Comparison of ENCODE assay signal across 8 mouse cellular contexts in genomic region chr13:73938177-73938560, GRCm38 (mm10). TPM values are rescaled to one million over a fixed set of nuclear protein-coding genes. Genes with fewer than 3 reads are reported as not detected.
DNase-seq lines count a peak whose midpoint lies in the region; ATAC-seq and TF ChIP-seq lines count a peak whose summit lies in the region.

No protein-coding gene starts in this region.

- peak overlapping the region; percentile 79 for H3K4me3 ChIP-seq in heart, embryonic 13.5 days
- peak overlapping the region; percentile 76 to 100 for H3K4me3 ChIP-seq in ES-E14 (ENCODE audit: insufficient read depth in 1 of 2, low read depth in 1 of 2, low read length in 2 of 2, poor library complexity in 1 of 2, severe bottlenecking in 1 of 2)
- H3K4me3 ChIP-seq in forebrain, embryonic 11.5 days (ENCODE audit: low read depth, low read length) = peak overlapping the region; percentile 76
- peak overlapping the region; percentile 79 for H3K4me3 ChIP-seq in liver, embryonic 13.5 days (replicated peaks)
- H3K4me3 ChIP-seq in stomach, embryonic 15.5 days (replicated peaks) = peak overlapping the region; percentile 73

- in situ Hi-C loops in ES-E14 (cut with MboI; ENCODE audit: low sequenced_read_pairs in 2 of 2, unreplicated experiment in 2 of 2) = no loop called here

- H3K36me3 ChIP-seq in heart, embryonic 13.5 days = peaks cover 63% of the 10 kb centered on the region
- H3K36me3 ChIP-seq in ES-E14 (ENCODE audit: control insufficient read depth, insufficient read depth, low read length, poor library complexity, severe bottlenecking) = peaks cover 18% of the 10 kb centered on the region
- peaks cover 4% of the 10 kb centered on the region; the same call in 1 of the 2 replicates for H3K36me3 ChIP-seq in forebrain, embryonic 11.5 days (ENCODE audit: control insufficient read depth, insufficient read depth, low read length)
- H3K36me3 ChIP-seq in liver, embryonic 13.5 days = peaks cover 57% of the 10 kb centered on the region
- peaks cover 18% of the 10 kb centered on the region for H3K36me3 ChIP-seq in stomach, embryonic 15.5 days

- 32% methylated on average over 13 of the region's 13 CpGs for WGBS in heart, embryonic 13.5 days
- WGBS in forebrain, embryonic 11.5 days = 52% methylated on average over 13 of the region's 13 CpGs
- WGBS in liver, embryonic 13.5 days (ENCODE audit: insufficient replicate concordance) = 4% methylated on average over 13 of the region's 13 CpGs
- 29% methylated on average over 13 of the region's 13 CpGs for WGBS in stomach, embryonic 15.5 days

- peak overlapping the region; percentile 85 for H3K9ac ChIP-seq in heart, embryonic 13.5 days
- H3K9ac ChIP-seq in ES-E14 (ENCODE audit: insufficient read depth, low read depth, low read length, poor library complexity, severe bottlenecking) = peak overlapping the region; percentile 93; the same call in 1 of the 2 replicates
- H3K9ac ChIP-seq in forebrain, embryonic 11.5 days (ENCODE audit: low read length) = peak overlapping the region; percentile 79
- peak overlapping the region; percentile 89 for H3K9ac ChIP-seq in liver, embryonic 13.5 days
- peak overlapping the region; percentile 51; the same call in 1 of the 2 replicates for H3K9ac ChIP-seq in stomach, embryonic 15.5 days

- no peaks in the 10 kb centered on the region for H3K9me3 ChIP-seq in heart, embryonic 13.5 days
- no peaks in the 10 kb centered on the region for H3K9me3 ChIP-seq in ES-E14 (ENCODE audit: control insufficient read depth, insufficient read depth, low read depth, low read length)
- H3K9me3 ChIP-seq in forebrain, embryonic 11.5 days (ENCODE audit: control insufficient read depth, low read length) = no peaks in the 10 kb centered on the region
- H3K9me3 ChIP-seq in liver, embryonic 13.5 days (replicated peaks) = no peaks in the 10 kb centered on the region
- H3K9me3 ChIP-seq in stomach, embryonic 15.5 days = no peaks in the 10 kb centered on the region

- no peak for ATAC-seq in heart, embryonic 13.5 days (ENCODE audit: extremely low read depth, insufficient number of reproducible peaks, low FRiP score, low TSS enrichment)
- ATAC-seq in forebrain, embryonic 11.5 days (replicated peaks; ENCODE audit: low FRiP score) = peak; percentile 13; the same call in 1 of the 2 replicates
- ATAC-seq in liver, embryonic 13.5 days (ENCODE audit: low read depth) = peak; percentile 5; the same call in 1 of the 2 replicates
- no peak for ATAC-seq in stomach, embryonic 15.5 days (ENCODE audit: insufficient read depth, low FRiP score, low read depth)

- no peak for DNase-seq in heart, postnatal 36 days
- no peak for DNase-seq in ES-E14 (ENCODE audit: low read depth, low spot score)
- DNase-seq in forebrain, embryonic 11.5 days (ENCODE audit: low spot score) = no peak
- DNase-seq in liver, embryonic 13.5 days = no peak
- no peak for DNase-seq in urinary bladder, postnatal 14 days (ENCODE audit: low spot score)
- DNase-seq in retina, postnatal 1 day = no peak

- H3K4me1 ChIP-seq in heart, embryonic 13.5 days = peaks cover 16% of the 10 kb centered on the region
- H3K4me1 ChIP-seq in ES-E14 (ENCODE audit: control insufficient read depth in 2 of 2, insufficient read depth in 2 of 2, low read length in 2 of 2, poor library complexity in 1 of 2) = peaks cover 0 to 10% of the 10 kb centered on the region in 2 experiments; a peak in 2 of 4 replicates
- H3K4me1 ChIP-seq in forebrain, embryonic 11.5 days (replicated peaks; ENCODE audit: control insufficient read depth, insufficient read depth, low read length) = peaks cover 9% of the 10 kb centered on the region; the same call in 1 of the 2 replicates
- peaks cover 21% of the 10 kb centered on the region for H3K4me1 ChIP-seq in liver, embryonic 13.5 days (replicated peaks)
- H3K4me1 ChIP-seq in stomach, embryonic 15.5 days = peaks cover 12% of the 10 kb centered on the region; the same call in 1 of the 2 replicates

- H3K27ac ChIP-seq in heart, embryonic 13.5 days (replicated peaks) = peak overlapping the region; percentile 80
- no peak overlapping the region for H3K27ac ChIP-seq in ES-E14 (ENCODE audit: insufficient read depth, low read depth, low read length, poor library complexity, severe bottlenecking)
- H3K27ac ChIP-seq in forebrain, embryonic 11.5 days (ENCODE audit: low read depth, low read length) = no peak overlapping the region
- H3K27ac ChIP-seq in liver, embryonic 13.5 days = peak overlapping the region; percentile 94
- peak overlapping the region; percentile 93; the same call in 1 of the 2 replicates for H3K27ac ChIP-seq in stomach, embryonic 15.5 days

- no peaks in the 10 kb centered on the region for H3K27me3 ChIP-seq in heart, embryonic 13.5 days (replicated peaks)
- H3K27me3 ChIP-seq in forebrain, embryonic 11.5 days (ENCODE audit: control insufficient read depth, insufficient read depth, low read length) = no peaks in the 10 kb centered on the region
- no peaks in the 10 kb centered on the region for H3K27me3 ChIP-seq in liver, embryonic 13.5 days
- no peaks in the 10 kb centered on the region for H3K27me3 ChIP-seq in stomach, embryonic 15.5 days (replicated peaks)

- H3K4me2 ChIP-seq in heart, embryonic 13.5 days = peak overlapping the region; percentile 79
- H3K4me2 ChIP-seq in forebrain, embryonic 11.5 days (ENCODE audit: low read depth, low read length, severe bottlenecking) = peak overlapping the region; percentile 83
- peak overlapping the region; percentile 87 for H3K4me2 ChIP-seq in liver, embryonic 13.5 days
- peak overlapping the region; percentile 57 for H3K4me2 ChIP-seq in stomach, embryonic 15.5 days

- intact Hi-C loops in heart, postnatal 36 days (cut with DNase I) = no loop called here

TF ChIP-seq in ES-E14, 5 proteins besides CTCF, POLR2A, EP300 and RAD21:
- TF ChIP-seq ZC3H11A (IDR thresholded peaks at IDR 0.05; ENCODE audit: borderline replicate concordance, low read depth, low read length) = no peak
- no peak for TF ChIP-seq MAFK (IDR thresholded peaks at IDR 0.05; ENCODE audit: insufficient read depth, low read depth, low read length)
- no peak for TF ChIP-seq CHD2 (IDR thresholded peaks at IDR 0.05; ENCODE audit: low read depth, low read length)
- TF ChIP-seq ZNF384 (IDR thresholded peaks at IDR 0.05; ENCODE audit: low read depth, low read length) = no peak
- no peak for TF ChIP-seq HCFC1 (IDR thresholded peaks at IDR 0.05; ENCODE audit: borderline replicate concordance, insufficient read depth, low read length)
TF ChIP-seq in ES-E14: peak in this region for 0.

RNA-seq across cellular contexts. Expression of gene Brd9, which starts 0.6 kb away (rescaled TPM):
- 37.4 and 38.7 TPM in 2 replicates for polyA plus RNA-seq in heart, embryonic 13.5 days (2015; fragmentation: Nextera tagmentation; extraction: Ambion mirVana)
- 10 to 100 TPM; 20.6 to 23.6 TPM for total RNA-seq in heart, postnatal 36 days (2021)
- 25.3 and 26.6 TPM in 2 replicates for total RNA-seq in ES-E14 (2012; rRNA removed)
- polyA plus RNA-seq in forebrain, embryonic 11.5 days (2014; fragmentation: Nextera tagmentation; extraction: Ambion mirVana) = 73.2 and 73.4 TPM in 2 replicates
- polyA plus RNA-seq in liver, embryonic 13.5 days (2015; fragmentation: Nextera tagmentation; extraction: Ambion mirVana) = 18.1 and 18.2 TPM in 2 replicates
- 41.7 and 43.9 TPM in 2 replicates for polyA plus RNA-seq in stomach, embryonic 15.5 days (2015; fragmentation: Nextera tagmentation; extraction: Ambion mirVana)

RNA-seq across cellular contexts. Expression of gene Trip13, which starts 0.6 kb away (rescaled TPM):
- 32.0 and 35.2 TPM in 2 replicates for polyA plus RNA-seq in heart, embryonic 13.5 days (2015; fragmentation: Nextera tagmentation; extraction: Ambion mirVana)
- total RNA-seq in heart, postnatal 36 days (2021) = under 1 TPM; 0.33 to 0.68 TPM
- 26.1 and 43.0 TPM in 2 replicates for total RNA-seq in ES-E14 (2012; rRNA removed)
- polyA plus RNA-seq in forebrain, embryonic 11.5 days (2014; fragmentation: Nextera tagmentation; extraction: Ambion mirVana) = 59.9 and 60.0 TPM in 2 replicates
- 29.0 and 34.3 TPM in 2 replicates for polyA plus RNA-seq in liver, embryonic 13.5 days (2015; fragmentation: Nextera tagmentation; extraction: Ambion mirVana)
- 32.8 and 35.9 TPM in 2 replicates for polyA plus RNA-seq in stomach, embryonic 15.5 days (2015; fragmentation: Nextera tagmentation; extraction: Ambion mirVana)

RNA-seq across cellular contexts. Expression of gene Zdhhc11, which starts 25.5 kb away (rescaled TPM):
- not detected in 2 replicates for polyA plus RNA-seq in heart, embryonic 13.5 days (2015; fragmentation: Nextera tagmentation; extraction: Ambion mirVana)
- not detected for total RNA-seq in heart, postnatal 36 days (2021)
- not detected in 2 replicates for total RNA-seq in ES-E14 (2012; rRNA removed)
- not detected in 2 replicates for polyA plus RNA-seq in forebrain, embryonic 11.5 days (2014; fragmentation: Nextera tagmentation; extraction: Ambion mirVana)
- polyA plus RNA-seq in liver, embryonic 13.5 days (2015; fragmentation: Nextera tagmentation; extraction: Ambion mirVana) = not detected in 2 replicates
- not detected in 2 replicates for polyA plus RNA-seq in stomach, embryonic 15.5 days (2015; fragmentation: Nextera tagmentation; extraction: Ambion mirVana)

Comparison
In these comparisons a context has a peak if more than half of its experiments do, and no peak if none do; other contexts are left out.
1. ATAC-seq: peak in forebrain, embryonic 11.5 days (single experiment) and liver, embryonic 13.5 days (single experiment); none in heart, embryonic 13.5 days (single experiment) and stomach, embryonic 15.5 days (single experiment).
2. H3K27ac ChIP-seq: peak in heart, embryonic 13.5 days (single experiment), liver, embryonic 13.5 days (single experiment) and stomach, embryonic 15.5 days (single experiment); none in ES-E14 (single experiment) and forebrain, embryonic 11.5 days (single experiment).
3. Peak in every context shown above with its lines, with median percentiles within 50 percentile points of each other: H3K4me2 ChIP-seq, H3K4me3 ChIP-seq and H3K9ac ChIP-seq.